Mouse (Mus musculus) small intestine, adult 2 months (tissue): ENCODE data around the gene Psmc6.

ENCODE experiments used
- CTCF ChIP-seq: fragments of 200-500 bp; IDR thresholded peaks from 2 replicates; pipeline ENCODE4 v1.5.1; 2012; ENCODE audit warnings: low read depth, mild to moderate bottlenecking, control low read depth, inconsistent platforms, low read length, moderate library complexity, mixed read lengths; ENCODE audit not compliant: insufficient replicate concordance, insufficient read length; ENCODE audit errors: extremely low read depth
- POLR2A ChIP-seq: fragments of 200-500 bp; IDR thresholded peaks from 2 replicates; pipeline ENCODE4 v1.6.1; 2012; ENCODE audit warnings: low read depth, mild to moderate bottlenecking, control low read depth, inconsistent platforms, low read length, moderate library complexity

GRCm38 (mm10) chr14:45329018-45329588 is 485 bp upstream of the Psmc6 start:
- TF ChIP-seq POLR2A (no peak), CTCF (no peak)
